Mouse (Mus musculus) cerebellum, adult 8-10 months (tissue): Measurements from ENCODE around the gene Mt1.
A peak's percentile ranks its signal among the peaks of the same experiment; 100 is the strongest.
"Not testable (repeated sequence)": the region's sequence is repeated elsewhere in the genome, so short reads cannot be mapped to it uniquely, and the experiment has no call there.

ENCODE experiments used
- DNase-seq: peaks from one replicate; pipeline ENCODE4 v3.0.0; 2022

Gene Mt1

DNA sequence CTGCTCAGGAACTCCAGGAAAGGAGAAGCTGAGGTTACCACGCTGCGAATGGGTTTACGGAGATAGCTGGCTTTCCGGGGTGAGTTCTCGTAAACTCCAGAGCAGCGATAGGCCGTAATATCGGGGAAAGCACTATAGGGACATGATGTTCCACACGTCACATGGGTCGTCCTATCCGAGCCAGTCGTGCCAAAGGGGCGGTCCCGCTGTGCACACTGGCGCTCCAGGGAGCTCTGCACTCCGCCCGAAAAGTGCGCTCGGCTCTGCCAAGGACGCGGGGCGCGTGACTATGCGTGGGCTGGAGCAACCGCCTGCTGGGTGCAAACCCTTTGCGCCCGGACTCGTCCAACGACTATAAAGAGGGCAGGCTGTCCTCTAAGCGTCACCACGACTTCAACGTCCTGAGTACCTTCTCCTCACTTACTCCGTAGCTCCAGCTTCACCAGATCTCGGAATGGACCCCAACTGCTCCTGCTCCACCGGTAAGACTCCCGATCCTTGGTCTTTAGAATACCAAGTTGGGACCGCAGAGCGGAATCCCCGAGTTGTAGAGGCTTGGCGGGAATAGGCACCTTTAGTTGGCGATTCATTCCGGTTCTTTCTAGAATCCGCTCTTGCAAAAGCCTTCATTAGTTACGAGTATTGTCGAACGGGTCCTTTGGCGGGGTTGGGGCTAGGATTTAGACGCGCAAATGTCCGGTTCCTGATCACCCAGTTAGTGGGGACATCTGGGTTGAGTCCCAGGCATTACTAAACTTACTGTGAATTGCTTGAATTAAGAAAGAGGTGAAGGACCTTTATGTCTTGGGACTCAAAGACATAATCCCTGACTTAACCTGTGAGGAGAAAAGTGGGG, at the start of gene Mt1:
TSS of gene Mt1 (plus strand) at position 226 of the 856 bp plus-strand sequence.
- DNase-seq = peak; percentile 64

DNA sequence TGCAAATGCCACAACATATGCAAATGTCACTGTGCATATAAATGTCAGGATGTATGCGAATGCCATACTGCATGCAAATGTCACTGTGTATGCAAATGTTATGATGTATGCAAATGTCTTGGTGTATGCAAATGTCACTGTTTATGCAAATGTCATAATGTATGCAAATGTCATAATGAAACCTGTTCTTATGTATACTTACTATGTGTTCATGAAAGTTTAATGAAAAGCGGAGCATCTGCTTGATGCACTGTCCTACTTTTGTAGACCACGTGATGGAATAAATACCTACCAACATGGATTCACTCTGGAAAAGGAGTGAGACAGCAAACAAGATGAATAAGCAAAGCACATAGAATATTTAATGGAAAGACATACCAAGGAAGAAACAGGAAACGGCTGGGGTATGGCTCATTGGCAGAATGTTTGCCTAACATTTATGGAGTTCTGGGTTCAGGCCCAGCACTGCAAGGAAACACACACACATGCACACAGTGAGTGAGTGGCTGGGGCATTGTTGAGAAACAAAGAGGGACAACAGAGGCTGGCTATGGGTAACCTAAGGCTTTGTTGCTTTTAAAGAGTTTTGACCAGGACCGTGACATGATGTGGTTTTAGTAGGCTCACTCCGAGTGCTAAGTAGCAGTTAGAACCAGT, 49.6 kb upstream of the Mt1 start:
- DNase-seq = no peak

- no peak for DNase-seq
Measured at GRCm38 (mm10) chr8:94130126-94130525, 48.8 kb upstream of the Mt1 start.

GRCm38 (mm10) chr8:94132096-94132495, 46.8 kb upstream of the Mt1 start:
- DNase-seq = no peak

- DNase-seq = not testable (repeated sequence)
Measured at GRCm38 (mm10) chr8:94134601-94135000, 44.3 kb upstream of the Mt1 start.

- DNase-seq = no peak
Measured at GRCm38 (mm10) chr8:94135556-94135955, 43.3 kb upstream of the Mt1 start.

GRCm38 (mm10) chr8:94136192-94136591, 42.7 kb upstream of the Mt1 start:
- no peak for DNase-seq

GRCm38 (mm10) chr8:94136933-94137332, 41.9 kb upstream of the Mt1 start, which contains the start of gene Mt4:
TSS of gene Mt4 (plus strand) at chr8:94137197.
- no peak for DNase-seq

GRCm38 (mm10) chr8:94140266-94140795, 38.6 kb upstream of the Mt1 start:
- DNase-seq = no peak

- no peak for DNase-seq
Measured at GRCm38 (mm10) chr8:94148236-94148635, 30.6 kb upstream of the Mt1 start.

- DNase-seq = no peak
Measured at GRCm38 (mm10) chr8:94150925-94151324, 28.0 kb upstream of the Mt1 start.

GRCm38 (mm10) chr8:94152513-94153300, 26.2 kb upstream of the Mt1 start, which contains the start of gene Mt3:
TSS of gene Mt3 (plus strand) at chr8:94152607.
- peak; percentile 83 for DNase-seq

GRCm38 (mm10) chr8:94153451-94153850, 25.4 kb upstream of the Mt1 start:
- DNase-seq = peak; percentile 40

GRCm38 (mm10) chr8:94154537-94154936, 24.3 kb upstream of the Mt1 start:
- DNase-seq = no peak

GRCm38 (mm10) chr8:94156092-94156491, 22.8 kb upstream of the Mt1 start:
- no peak for DNase-seq

DNA sequence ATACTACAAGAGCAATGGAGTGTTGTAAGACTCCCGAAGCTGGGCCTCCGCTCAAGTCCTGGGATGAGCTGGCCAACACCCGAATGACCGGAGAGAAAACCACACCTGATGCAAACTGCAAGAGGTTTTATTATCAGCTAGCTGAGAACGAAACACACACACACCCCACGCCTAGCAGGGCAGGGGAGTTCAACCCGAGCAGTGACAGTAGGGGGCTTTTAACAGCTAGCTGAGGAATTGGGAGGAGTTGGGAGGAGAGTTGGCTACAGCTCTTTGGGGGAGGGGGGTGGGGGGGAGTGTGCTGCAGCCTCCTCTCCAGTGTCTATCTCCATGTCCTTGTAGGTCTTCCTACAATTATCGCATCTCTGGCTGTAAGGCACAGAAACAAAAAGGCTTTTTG, 13.1 kb upstream of the Mt1 start:
- DNase-seq = not testable (repeated sequence)

DNA sequence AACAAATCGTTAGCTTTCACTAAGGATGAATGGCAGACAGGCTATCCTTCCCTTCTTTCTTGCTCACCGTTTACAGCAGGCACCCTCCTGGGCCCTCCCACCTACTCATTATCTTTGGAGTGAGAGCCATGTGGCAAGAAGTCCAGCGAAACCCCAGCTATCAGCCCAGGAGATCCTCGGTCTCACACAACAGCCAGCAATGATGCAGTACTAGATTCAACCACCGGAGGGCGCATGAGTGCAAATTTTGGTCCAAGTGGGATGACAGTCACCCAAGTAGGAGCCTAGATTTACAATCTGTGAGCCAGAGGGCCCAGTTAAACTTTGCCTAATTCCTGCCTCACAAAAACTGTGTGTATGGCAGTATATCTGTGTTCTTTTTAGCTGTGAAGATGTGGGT, 11.6 kb upstream of the Mt1 start:
- peak; percentile 93 for DNase-seq

DNA sequence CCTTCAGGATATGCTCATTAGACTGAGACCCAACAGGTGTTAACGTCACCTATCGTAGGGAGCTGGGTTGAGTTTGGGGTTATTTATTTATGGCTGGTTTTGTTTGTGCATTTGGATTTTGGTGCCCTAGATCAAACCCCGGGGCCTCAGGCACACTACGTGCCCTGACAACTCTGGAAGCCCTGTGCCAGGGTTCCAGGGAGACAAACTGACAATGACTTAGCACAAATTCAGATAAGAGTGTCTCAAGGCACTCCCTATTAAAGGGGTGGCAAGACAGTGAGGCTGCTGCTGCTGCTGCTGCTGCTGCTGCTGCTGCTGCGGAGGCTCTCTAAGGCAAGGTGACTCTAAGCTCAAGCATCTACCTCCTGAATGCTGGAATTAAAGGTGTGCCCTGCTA, 9.3 kb upstream of the Mt1 start:
- no peak for DNase-seq

- DNase-seq = no peak
Measured at GRCm38 (mm10) chr8:94171321-94171755, 7.5 kb upstream of the Mt1 start.

DNA sequence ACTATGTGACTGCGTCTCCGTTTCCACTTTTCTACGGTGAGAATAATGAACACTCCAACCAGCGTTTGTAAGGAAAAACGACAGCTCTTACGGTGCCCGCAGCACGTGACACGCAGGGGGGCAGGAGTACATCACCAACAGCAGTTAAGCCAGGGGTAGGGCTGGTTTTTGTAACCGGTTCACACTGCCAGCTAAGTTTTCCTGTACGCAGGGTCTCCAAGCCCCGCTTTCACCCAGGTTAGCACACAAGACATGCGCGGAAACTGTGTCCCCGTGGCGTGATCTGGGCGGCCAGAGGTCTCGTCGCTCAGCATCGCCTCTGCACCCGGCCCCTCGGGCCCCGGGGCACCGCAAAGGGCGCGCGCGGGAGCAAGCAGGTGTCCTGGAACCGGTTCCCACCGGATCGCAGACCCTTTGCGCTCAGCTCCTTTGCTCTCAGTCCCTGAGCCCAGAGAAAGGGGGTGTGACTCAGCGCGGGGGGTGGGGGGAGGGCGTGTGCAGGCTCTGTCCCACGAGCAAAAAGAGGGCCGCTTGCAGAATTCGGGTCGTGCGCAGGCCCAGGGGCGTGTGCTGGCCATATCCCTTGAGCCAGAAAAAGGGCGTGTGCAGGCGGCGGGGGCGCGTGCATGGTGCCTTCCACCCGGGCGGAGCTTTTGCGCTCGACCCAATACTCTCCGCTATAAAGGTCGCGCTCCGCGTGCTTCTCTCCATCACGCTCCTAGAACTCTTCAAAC, 6.6 kb upstream of the Mt1 start, which contains the start of gene Mt2:
TSS of gene Mt2 (plus strand) at position 590 of the 734 bp plus-strand sequence.
- DNase-seq = peak; percentile 35

- DNase-seq = no peak
Measured at GRCm38 (mm10) chr8:94172809-94173732, 5.8 kb upstream of the Mt1 start.
